Comparison of ENCODE assay signal across 9 mouse cellular contexts in the genomic region with DNA sequence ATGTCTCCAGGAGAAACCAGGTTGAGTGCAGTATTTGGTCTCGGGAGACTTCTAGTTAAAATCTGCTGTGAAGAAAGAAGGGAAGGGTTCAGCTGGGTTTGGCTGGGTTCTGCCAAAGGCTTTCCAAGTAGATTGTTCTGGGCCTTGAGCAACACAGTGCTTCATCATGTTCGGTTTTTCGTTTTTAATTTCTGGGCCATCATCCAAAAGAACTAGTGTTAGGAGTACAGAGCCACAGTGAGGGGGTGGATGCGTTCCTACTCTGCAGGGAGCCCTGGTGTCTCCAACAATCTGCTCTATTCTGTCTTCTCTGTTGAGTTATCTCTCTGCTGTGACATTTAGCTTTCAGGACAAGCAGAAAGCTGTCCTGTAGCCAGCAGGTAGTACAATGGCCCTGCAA. TPM values are rescaled to one million over a fixed set of nuclear protein-coding genes. Genes with fewer than 3 reads are reported as not detected.
DNase-seq lines count a peak whose midpoint lies in the region; ATAC-seq lines count a peak whose summit lies in the region.
"Had no signal": no experiment of that assay in that cellular context is flagged by ENCODE, and none has a peak within 500 bp of the region (broad histone marks: within the 10 kb centered on the region; RNA-seq: fewer than 3 reads in every experiment).

No protein-coding gene starts in this region.

- H3K4me1 ChIP-seq in liver, embryonic 11.5 days (replicated peaks; ENCODE audit: control insufficient read depth, insufficient read depth, low read length), result 0 out of 2 replicates have a peak, but pooled peaks cover 3% of the 10 kb centered on the region
- peaks cover 10% of the 10 kb centered on the region; the same call in 1 of the 2 replicates for H3K4me1 ChIP-seq in midbrain, embryonic 14.5 days (ENCODE audit: control insufficient read depth, insufficient read depth, low read length)

- WGBS in liver, embryonic 11.5 days, result 90% methylated on average over 4 of the region's 4 CpGs
- 91% methylated on average over 4 of the region's 4 CpGs for WGBS in midbrain, embryonic 14.5 days

- H3K9ac ChIP-seq in liver, embryonic 11.5 days (ENCODE audit: low read depth, low read length), result no peak overlapping the region
- H3K9ac ChIP-seq in midbrain, embryonic 14.5 days (replicated peaks; ENCODE audit: low read length), result no peak overlapping the region
- H3K9ac ChIP-seq: limb, embryonic 12.5 days had no signal

- H3K36me3 ChIP-seq in liver, embryonic 11.5 days (ENCODE audit: control insufficient read depth, insufficient read depth, low read length), result peaks cover 11% of the 10 kb centered on the region
- peaks cover 48% of the 10 kb centered on the region for H3K36me3 ChIP-seq in midbrain, embryonic 14.5 days (ENCODE audit: control insufficient read depth, insufficient read depth, low read length)

- 0 out of 2 replicates have a peak, but pooled peaks have one; percentile 27 for ATAC-seq in cerebellum, adult (ENCODE audit: insufficient number of reproducible peaks, low FRiP score, low TSS enrichment)
- ATAC-seq in liver, embryonic 11.5 days (replicated peaks; ENCODE audit: low FRiP score), result no peak
- no peak for ATAC-seq in midbrain, embryonic 14.5 days (ENCODE audit: low FRiP score, low TSS enrichment)

- no peaks in the 10 kb centered on the region for H3K27me3 ChIP-seq in liver, embryonic 11.5 days (replicated peaks; ENCODE audit: control insufficient read depth, insufficient read depth, low read length)
- H3K27me3 ChIP-seq in midbrain, embryonic 14.5 days (ENCODE audit: control insufficient read depth, insufficient read depth, low read length), result no peaks in the 10 kb centered on the region
- H3K27me3 ChIP-seq: limb, embryonic 12.5 days had no signal

- no peaks in the 10 kb centered on the region for H3K9me3 ChIP-seq in liver, embryonic 11.5 days (ENCODE audit: control insufficient read depth, low read length)
- no peaks in the 10 kb centered on the region for H3K9me3 ChIP-seq in midbrain, embryonic 14.5 days (ENCODE audit: control insufficient read depth, low read length)
- H3K9me3 ChIP-seq: limb, embryonic 12.5 days had no signal

- no peak overlapping the region for H3K27ac ChIP-seq in liver, embryonic 11.5 days (ENCODE audit: low read depth, low read length)
- no peak overlapping the region for H3K27ac ChIP-seq in midbrain, embryonic 14.5 days (replicated peaks; ENCODE audit: low read depth, low read length)
- H3K27ac ChIP-seq: limb, embryonic 12.5 days had no signal

- H3K4me2 ChIP-seq in liver, embryonic 11.5 days, result no peak overlapping the region
- no peak overlapping the region for H3K4me2 ChIP-seq in midbrain, embryonic 14.5 days (ENCODE audit: low read length)
- H3K4me2 ChIP-seq: limb, embryonic 12.5 days had no signal

- H3K4me3 ChIP-seq in liver, embryonic 11.5 days (ENCODE audit: low read depth, low read length), result no peak overlapping the region
- no peak overlapping the region for H3K4me3 ChIP-seq in midbrain, embryonic 14.5 days (replicated peaks; ENCODE audit: low read depth, low read length)
- H3K4me3 ChIP-seq: limb, embryonic 12.5 days had no signal

- DNase-seq in cerebellum, postnatal 4 days (ENCODE audit: low spot score in 2 of 2), result no peak
- peak; percentile 27 for DNase-seq in 3T3-L1 (ENCODE audit: low read depth, low spot score)
- DNase-seq in cerebellum, postnatal 25 days, result peak; percentile 68 to 73
- DNase-seq in layer of hippocampus, postnatal 10 days (ENCODE audit: low spot score in 2 of 2), result peak; percentile 20 to 32
- DNase-seq in liver, embryonic 11.5 days (ENCODE audit: low spot score), result no peak
- DNase-seq in thymus, postnatal 0 days (ENCODE audit: low spot score), result no peak
- no peak for DNase-seq in midbrain, embryonic 14.5 days

RNA-seq across cellular contexts. Expression of a gene that starts 4.0 kb away (rescaled TPM):
- total RNA-seq in layer of hippocampus, postnatal 10 days (2021), result 10 to 100 TPM; 50.1 to 51.2 TPM
- 18.1 and 18.7 TPM in 2 replicates for polyA plus RNA-seq in liver, embryonic 11.5 days (2014; fragmentation: Nextera tagmentation; extraction: Ambion mirVana)
- 51.3 and 52.1 TPM in 2 replicates for polyA plus RNA-seq in thymus, postnatal 0 days (2015; fragmentation: Nextera tagmentation; extraction: Ambion mirVana)
- 41.2 and 42.7 TPM in 2 replicates for polyA plus RNA-seq in midbrain, embryonic 14.5 days (2014; fragmentation: Nextera tagmentation; extraction: Ambion mirVana)

RNA-seq across cellular contexts. Expression of a gene that starts 30.3 kb away (rescaled TPM):
- total RNA-seq in layer of hippocampus, postnatal 10 days (2021), result 10 to 100 TPM; 18.3 to 18.5 TPM
- 5.9 and 6.4 TPM in 2 replicates for polyA plus RNA-seq in liver, embryonic 11.5 days (2014; fragmentation: Nextera tagmentation; extraction: Ambion mirVana)
- polyA plus RNA-seq in thymus, postnatal 0 days (2015; fragmentation: Nextera tagmentation; extraction: Ambion mirVana), result 12.3 and 13.7 TPM in 2 replicates
- polyA plus RNA-seq in midbrain, embryonic 14.5 days (2014; fragmentation: Nextera tagmentation; extraction: Ambion mirVana), result 9.5 and 11.9 TPM in 2 replicates

Comparison
In these comparisons a context has a peak if more than half of its experiments do, and no peak if none do; other contexts are left out.
1. DNase-seq: peak in 3T3-L1 (single experiment), cerebellum, postnatal 25 days (2 of 2) and layer of hippocampus, postnatal 10 days (2 of 2); none in cerebellum, postnatal 4 days (0 of 2), liver, embryonic 11.5 days (single experiment), thymus, postnatal 0 days (single experiment) and midbrain, embryonic 14.5 days (single experiment).